Mouse (Mus musculus) kidney, embryonic 14.5 days (tissue): ENCODE measurements around the gene Sox12. TPM values are rescaled to one million over a fixed set of nuclear protein-coding genes. Genes with fewer than 3 reads are reported as not detected.
"Not testable (repeated sequence)": the region's sequence is repeated elsewhere in the genome, so short reads cannot be mapped to it uniquely, and the experiment has no call there.

Source experiments
- ATAC-seq: fragments of 200-750 bp; cut with Nextera tagmentation; 2 replicates; pipeline ENCODE4 v1.8.0; 2017; ENCODE audit warnings: moderate number of reproducible peaks, mild to moderate bottlenecking, moderate TSS enrichment, moderate library complexity; ENCODE audit not compliant: low FRiP score, low TSS enrichment
- H3K27ac ChIP-seq: fragments of 300-500 bp; sonication (generic); 2 replicates; pipeline ENCODE4 v1.5.1; 2014; ENCODE audit warnings: low read depth, mild to moderate bottlenecking, low read length, moderate library complexity, mixed read lengths
- H3K27me3 ChIP-seq: fragments of 300-500 bp; sonication (generic); 2 replicates; pipeline ENCODE4 v1.6.1; 2014; ENCODE audit warnings: mild to moderate bottlenecking, low read length; ENCODE audit not compliant: control insufficient read depth, insufficient read depth
- H3K36me3 ChIP-seq: fragments of 300-500 bp; sonication (generic); 2 replicates; pipeline ENCODE4 v1.6.1; 2014; ENCODE audit warnings: low read length, mixed read lengths; ENCODE audit not compliant: control insufficient read depth, insufficient read depth
- H3K4me1 ChIP-seq: fragments of 300-500 bp; sonication (generic); 2 replicates; pipeline ENCODE4 v1.6.1; 2014; ENCODE audit warnings: low read length, mixed read lengths; ENCODE audit not compliant: control insufficient read depth, insufficient read depth
- H3K4me2 ChIP-seq: fragments of 300-500 bp; sonication (generic); replicated peaks from 2 replicates; pipeline ENCODE4 v1.6.1; 2014; ENCODE audit warnings: low read depth, mild to moderate bottlenecking, low read length
- H3K4me3 ChIP-seq: fragments of 300-500 bp; sonication (generic); 2 replicates; pipeline ENCODE4 v1.5.1; 2014; ENCODE audit warnings: mild to moderate bottlenecking, low read length
- H3K9ac ChIP-seq: fragments of 300-500 bp; sonication (generic); 2 replicates; pipeline ENCODE4 v1.6.1; 2014; ENCODE audit warnings: low read depth, mild to moderate bottlenecking, low read length, moderate library complexity
- H3K9me3 ChIP-seq: fragments of 300-500 bp; sonication (generic); 2 replicates; pipeline ENCODE4 v1.6.1; 2016; ENCODE audit warnings: low read length; ENCODE audit not compliant: control insufficient read depth
- WGBS: fragments of 180-500 bp; shearing (Covaris S2); extraction: QIAGEN DNeasy Blood & Tissue Kit; methylation state at CpG from one replicate; pipeline ENCODE4 v1.1.7; 2014; 5-methylcytosine and 5-hydroxymethylcytosine counted together
- polyA plus RNA-seq: library from polyadenylated mRNA; unstranded; fragments of >200 nt; fragmentation: Nextera tagmentation; extraction: Ambion mirVana; gene quantifications from 2 replicates; pipeline ENCODE4 v1.2.1, GENCODE M21; 2014

Sox12 gene
- polyA plus RNA-seq, 1 experiment from 2014 or later, result 22.3 TPM

DNA sequence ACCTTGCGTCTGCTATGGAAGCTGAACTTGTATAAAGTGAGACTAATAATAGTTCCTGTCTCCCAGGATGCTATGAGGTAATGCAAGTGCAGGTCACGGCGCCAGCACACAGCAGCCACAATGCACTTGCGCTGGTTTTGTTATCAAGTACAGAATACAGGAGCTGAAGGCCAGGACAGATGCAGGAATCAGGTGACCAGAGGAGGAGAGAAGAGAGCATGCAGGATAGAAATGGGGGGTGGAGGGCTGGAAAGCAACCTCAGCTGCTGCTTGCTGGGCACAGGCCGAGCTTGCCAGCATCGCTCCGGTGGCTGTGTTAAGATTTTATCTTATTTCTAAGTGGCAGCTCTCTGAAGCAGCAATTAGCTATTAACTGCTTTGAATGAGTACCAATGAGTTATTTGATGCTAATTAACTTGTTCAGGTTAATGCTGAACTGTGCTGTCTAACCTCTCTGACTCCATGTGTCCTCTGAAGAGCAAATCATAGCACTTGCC is 38.6 kb upstream of the Sox12 start:
- H3K9me3 ChIP-seq, result no peaks in the 10 kb centered on the region
- H3K4me2 ChIP-seq, result no peak overlapping the region

GRCm38 (mm10) chr2:152428481-152428880 is 30.6 kb upstream of the Sox12 start:
- not testable (repeated sequence) for H3K4me1 ChIP-seq, H3K4me2 ChIP-seq, H3K9ac ChIP-seq, H3K27ac ChIP-seq, H3K27me3 ChIP-seq, ATAC-seq, H3K36me3 ChIP-seq, H3K4me3 ChIP-seq, H3K9me3 ChIP-seq
- 82% methylated on average over 2 of the region's 2 CpGs for WGBS

More for the DNA sequence above, 38.6 kb upstream of the Sox12 start:
- no peak overlapping the region for H3K9ac ChIP-seq
- no peak overlapping the region for H3K4me3 ChIP-seq
- H3K27me3 ChIP-seq, result no peaks in the 10 kb centered on the region
- peak; percentile 15; the same call in 1 of the 2 replicates for ATAC-seq
- no peaks in the 10 kb centered on the region for H3K36me3 ChIP-seq
- WGBS, result 61% methylated on average over 7 of the region's 7 CpGs
- H3K27ac ChIP-seq, result no peak overlapping the region
- peaks cover 8% of the 10 kb centered on the region; the same call in 1 of the 2 replicates for H3K4me1 ChIP-seq

- H3K9me3 ChIP-seq, result no peaks in the 10 kb centered on the region
- H3K9ac ChIP-seq, result no peak overlapping the region
- H3K36me3 ChIP-seq, result no peaks in the 10 kb centered on the region
- peak overlapping the region; percentile 39 for H3K4me2 ChIP-seq
- no peaks in the 10 kb centered on the region for H3K27me3 ChIP-seq
- 0 out of 2 replicates have a peak, but pooled peaks have one; percentile 28 for ATAC-seq
- peaks cover 3% of the 10 kb centered on the region; the same call in 1 of the 2 replicates for H3K4me1 ChIP-seq
- 0 out of 2 replicates have a peak overlapping the region, but pooled peaks have one; percentile 5 for H3K4me3 ChIP-seq
- 3% methylated on average over 10 of the region's 12 CpGs for WGBS
- no peak overlapping the region for H3K27ac ChIP-seq
Measured at GRCm38 (mm10) chr2:152427493-152427892, 29.6 kb upstream of the Sox12 start.

DNA sequence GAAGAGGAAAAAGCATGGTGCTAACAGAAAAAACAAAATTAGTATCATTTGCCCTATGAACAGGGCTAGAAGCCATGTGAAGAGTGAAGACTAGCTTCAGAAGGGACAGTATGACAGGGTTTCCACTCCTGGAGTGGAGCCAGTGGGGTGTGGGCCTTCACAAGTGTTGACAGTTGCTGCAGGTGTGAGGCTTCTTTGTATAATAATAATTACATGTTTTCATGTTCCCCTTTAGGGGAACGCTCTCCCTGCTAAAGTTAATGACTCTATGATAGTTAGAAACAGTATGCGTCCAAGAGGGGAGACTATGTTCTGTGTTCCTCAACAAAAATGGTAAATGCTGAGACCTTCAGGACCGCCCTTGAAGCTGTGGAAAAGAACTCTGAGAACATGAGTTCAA is 17.9 kb upstream of the Sox12 start:
- no peak for ATAC-seq
- H3K4me1 ChIP-seq, result peaks cover 16% of the 10 kb centered on the region
- no peaks in the 10 kb centered on the region for H3K27me3 ChIP-seq
- H3K9me3 ChIP-seq, result peaks cover 6% of the 10 kb centered on the region; the same call in 1 of the 2 replicates
- H3K36me3 ChIP-seq, result peaks cover 4% of the 10 kb centered on the region; the same call in 1 of the 2 replicates
- over 99% methylated on average over 3 of the region's 3 CpGs for WGBS
- H3K27ac ChIP-seq, result peak overlapping the region; percentile 99; the same call in 1 of the 2 replicates
- H3K4me3 ChIP-seq, result peak overlapping the region; percentile 84
- H3K9ac ChIP-seq, result peak overlapping the region; percentile 97; the same call in 1 of the 2 replicates
- peak overlapping the region; percentile 94; the same call in 1 of the 2 replicates for H3K4me2 ChIP-seq

- WGBS, result 18% methylated on average over 4 of the region's 4 CpGs
- ATAC-seq, result no peak
Measured at GRCm38 (mm10) chr2:152415287-152415686, 17.4 kb upstream of the Sox12 start, which contains the start of gene 6820408C15Rik. 6820408C15Rik (plus strand) TSS chr2:152415587.

DNA sequence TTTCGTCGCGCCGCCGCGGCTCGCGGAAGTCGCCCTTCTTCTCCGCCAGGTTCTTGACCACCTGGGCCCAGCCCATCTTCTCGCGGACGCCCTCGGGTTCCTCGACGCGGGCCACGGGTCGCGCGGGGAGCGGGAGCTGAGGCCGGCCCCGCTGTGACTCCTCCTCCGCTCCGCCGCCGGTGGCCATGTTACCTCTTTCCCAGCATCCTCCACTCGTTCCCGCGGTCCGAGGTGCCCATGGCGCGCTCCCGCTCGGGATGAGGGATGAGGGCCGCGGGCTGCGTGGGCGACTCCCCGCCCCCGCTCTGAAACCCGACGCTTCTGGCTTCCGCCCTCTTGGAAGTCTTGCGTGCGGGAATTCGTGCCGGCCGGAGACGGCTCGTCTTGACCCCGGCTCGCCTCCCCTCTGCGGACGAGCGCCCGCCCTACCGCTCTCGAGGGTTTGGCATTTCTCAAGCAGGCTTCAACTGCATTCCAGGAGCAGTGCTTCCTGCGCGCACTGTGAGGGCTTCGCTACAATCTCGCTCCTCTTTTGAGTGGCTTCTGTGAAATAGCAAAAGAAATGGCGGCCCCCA is 16.8 kb upstream of the Sox12 start, which contains the start of gene Zcchc3:
TSS of gene Zcchc3 (minus strand) at position 437 of the 575 bp plus-strand sequence.
- Histone ChIP-seq H3K4me2 (peak within 1 kb of the TSS; percentile 94), H3K27ac (peak within 1 kb of the TSS; percentile 99), H3K36me3 (peaks cover 4% of the 10 kb centered on the region; the same call in 1 of the 2 replicates), H3K9me3 (peaks cover 6% of the 10 kb centered on the region; the same call in 1 of the 2 replicates), H3K4me1 (peaks cover 27% of the 10 kb centered on the region), H3K27me3 (no peaks in the 10 kb centered on the region), H3K4me3 (peak within 1 kb of the TSS; percentile 84), H3K9ac (peak within 1 kb of the TSS; percentile 97)
- ATAC-seq, result peak; percentile 83
- WGBS, result under 1% methylated on average over 62 of the region's 65 CpGs

More at GRCm38 (mm10) chr2:152415287-152415686, 17.4 kb upstream of the Sox12 start, which contains the start of gene 6820408C15Rik:
- H3K27me3 ChIP-seq, result no peaks in the 10 kb centered on the region
- H3K36me3 ChIP-seq, result peaks cover 4% of the 10 kb centered on the region; the same call in 1 of the 2 replicates
- peak within 1 kb of the TSS; percentile 94 for H3K4me2 ChIP-seq
- peak within 1 kb of the TSS; percentile 84 for H3K4me3 ChIP-seq
- H3K9me3 ChIP-seq, result peaks cover 6% of the 10 kb centered on the region; the same call in 1 of the 2 replicates
- H3K9ac ChIP-seq, result peak within 1 kb of the TSS; percentile 97
- H3K4me1 ChIP-seq, result peaks cover 21% of the 10 kb centered on the region
- H3K27ac ChIP-seq, result peak within 1 kb of the TSS; percentile 99

DNA sequence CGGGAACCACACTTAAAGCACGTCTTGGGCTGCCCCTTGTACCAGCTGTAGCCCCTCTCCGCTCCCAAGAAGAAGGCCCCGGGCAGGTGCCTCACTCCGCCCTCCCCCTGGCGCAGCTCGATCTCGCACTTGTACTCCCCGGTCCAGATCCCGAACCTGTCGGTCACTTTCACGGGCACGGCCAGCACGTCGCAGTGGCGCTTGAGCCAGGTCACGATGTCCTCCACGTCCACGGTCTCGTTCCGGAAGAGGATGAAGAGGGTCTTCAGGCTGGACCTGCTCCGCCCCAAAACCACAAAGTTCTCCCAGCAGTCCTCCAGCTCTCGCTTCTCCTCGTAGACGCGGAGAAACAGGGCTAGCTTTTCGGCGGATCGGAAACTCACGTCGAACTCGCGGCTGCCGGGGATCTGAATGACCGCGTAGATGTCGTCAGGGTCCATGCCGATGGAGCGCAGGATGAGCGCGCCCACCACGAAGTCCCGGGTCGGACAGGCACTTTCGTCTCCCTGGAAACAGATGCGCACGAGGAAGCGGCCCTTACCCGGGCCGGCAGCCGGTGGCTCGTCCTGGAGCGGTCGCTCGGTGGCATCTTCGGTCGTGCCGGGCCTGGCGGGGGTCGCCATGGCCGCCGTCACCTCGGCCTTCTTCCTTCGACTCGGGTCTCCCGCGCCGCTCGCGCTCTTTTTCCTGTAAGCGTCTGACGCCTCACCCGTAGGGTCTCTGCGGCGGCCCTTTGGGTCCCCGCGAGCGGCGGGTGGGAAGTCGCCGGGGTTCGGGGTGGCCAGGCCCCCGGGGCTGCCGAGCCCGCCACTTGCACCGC is 16.1 kb upstream of the Sox12 start:
- peak overlapping the region; percentile 94 for H3K4me2 ChIP-seq

DNA sequence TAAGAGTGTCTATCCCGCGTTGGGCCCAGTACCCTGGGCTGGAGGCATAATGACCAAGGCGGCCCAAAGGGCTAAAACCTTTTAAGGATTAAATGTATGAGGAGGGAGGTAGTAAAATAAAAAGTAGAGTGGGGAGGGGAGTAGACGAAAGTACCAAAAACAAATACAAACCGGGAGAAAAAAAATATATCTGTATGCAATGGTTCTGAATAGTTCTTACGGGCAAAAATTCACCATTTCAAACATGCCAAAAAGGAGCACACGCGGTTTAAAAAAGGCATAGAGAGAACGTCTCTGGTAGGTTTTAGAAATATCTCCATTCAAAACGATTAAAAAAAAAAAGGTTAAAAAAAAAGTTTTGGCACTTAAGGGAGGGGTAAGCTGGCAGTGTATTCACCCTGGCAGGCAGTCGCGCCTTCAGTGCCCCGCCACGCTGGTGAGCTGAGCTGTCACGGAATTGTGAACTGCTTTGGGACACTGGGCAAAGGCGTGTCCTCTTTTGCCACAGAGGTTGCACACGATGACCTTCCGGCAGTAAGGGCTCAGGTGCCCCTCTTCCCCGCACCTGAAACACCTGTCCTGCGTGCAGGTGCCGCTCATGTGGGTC is 15.4 kb upstream of the Sox12 start:
- Histone ChIP-seq H3K27me3 (no peaks in the 10 kb centered on the region), H3K9ac (peak overlapping the region; percentile 97), H3K4me3 (peak overlapping the region; percentile 84), H3K9me3 (peaks cover 6% of the 10 kb centered on the region; the same call in 1 of the 2 replicates), H3K27ac (peak overlapping the region; percentile 99), H3K36me3 (peaks cover 4% of the 10 kb centered on the region; the same call in 1 of the 2 replicates), H3K4me2 (peak overlapping the region; percentile 94), H3K4me1 (peaks cover 28% of the 10 kb centered on the region)
- no peak for ATAC-seq
- WGBS, result 2% methylated on average over 21 of the region's 21 CpGs

More for the DNA sequence above, 16.1 kb upstream of the Sox12 start:
- ATAC-seq, result peak; percentile 2
- Histone ChIP-seq H3K4me3 (peak overlapping the region; percentile 84), H3K36me3 (peaks cover 4% of the 10 kb centered on the region; the same call in 1 of the 2 replicates), H3K9ac (peak overlapping the region; percentile 97), H3K4me1 (peaks cover 28% of the 10 kb centered on the region), H3K27me3 (no peaks in the 10 kb centered on the region), H3K27ac (peak overlapping the region; percentile 99), H3K9me3 (peaks cover 6% of the 10 kb centered on the region; the same call in 1 of the 2 replicates)
- under 1% methylated on average over 83 of the region's 86 CpGs for WGBS
